Mouse (Mus musculus) brain, embryonic 18.5 days (tissue): Measurements from ENCODE around the gene Amigo3.

Experiments used
- DNase-seq: peaks from one replicate; pipeline ENCODE4 v3.0.0-alpha.2; 2012; ENCODE audit warnings: low read depth, low spot score

Amigo3 gene

GRCm38 (mm10) chr9:108052411-108052810 is 548 bp upstream of the Amigo3 start:
- DNase-seq = no peak

- DNase-seq = no peak
Measured at GRCm38 (mm10) chr9:108053665-108054225, 786 bp downstream of the Amigo3 start.

- DNase-seq = no peak
Measured at GRCm38 (mm10) chr9:108054331-108055040, 1.5 kb downstream of the Amigo3 start.

GRCm38 (mm10) chr9:108055061-108055460 is 2.1 kb downstream of the Amigo3 start:
- DNase-seq = no peak

- no peak for DNase-seq
Measured at GRCm38 (mm10) chr9:108055661-108056237, 2.8 kb downstream of the Amigo3 start.

GRCm38 (mm10) chr9:108056361-108057261 is 3.7 kb downstream of the Amigo3 start:
- DNase-seq = no peak

GRCm38 (mm10) chr9:108057262-108057562 is 4.3 kb downstream of the Amigo3 start:
- no peak for DNase-seq

GRCm38 (mm10) chr9:108058291-108058690 is 5.3 kb downstream of the Amigo3 start:
- no peak for DNase-seq

GRCm38 (mm10) chr9:108062142-108062541 is 9.2 kb downstream of the Amigo3 start:
- DNase-seq = no peak

GRCm38 (mm10) chr9:108063361-108063760 is 10.4 kb downstream of the Amigo3 start:
- no peak for DNase-seq

GRCm38 (mm10) chr9:108065491-108066011 is 12.6 kb downstream of the Amigo3 start:
- DNase-seq = no peak

GRCm38 (mm10) chr9:108067199-108067598 is 14.2 kb downstream of the Amigo3 start:
- no peak for DNase-seq

GRCm38 (mm10) chr9:108067900-108068299 is 14.9 kb downstream of the Amigo3 start:
- no peak for DNase-seq

GRCm38 (mm10) chr9:108069007-108069406 is 16.0 kb downstream of the Amigo3 start:
- DNase-seq = no peak

GRCm38 (mm10) chr9:108069529-108069928 is 16.6 kb downstream of the Amigo3 start:
- no peak for DNase-seq

GRCm38 (mm10) chr9:108071801-108072200 is 18.8 kb downstream of the Amigo3 start:
- no peak for DNase-seq

GRCm38 (mm10) chr9:108072481-108072924 is 19.5 kb downstream of the Amigo3 start:
- DNase-seq = no peak

- DNase-seq = no peak
Measured at GRCm38 (mm10) chr9:108073141-108073930, 20.4 kb downstream of the Amigo3 start.

GRCm38 (mm10) chr9:108080168-108080567 is 27.2 kb downstream of the Amigo3 start, which contains the start of gene Mst1:
Mst1 (plus strand) TSS chr9:108080436.
- DNase-seq = no peak

- no peak for DNase-seq
Measured at GRCm38 (mm10) chr9:108082549-108082948, 29.6 kb downstream of the Amigo3 start.

- DNase-seq = no peak
Measured at GRCm38 (mm10) chr9:108082988-108083431, 30.1 kb downstream of the Amigo3 start, which contains the start of gene Rnf123. Rnf123 (minus strand) TSS chr9:108083346.
